Mouse (Mus musculus) cerebellum, adult 9-10 months (tissue): ENCODE data around the gene Hist2h2aa2.
A peak's percentile ranks its signal among the peaks of the same experiment; 100 is the strongest.
"Not testable (repeated sequence)": the region's sequence is repeated elsewhere in the genome, so short reads cannot be mapped to it uniquely, and the experiment has no call there.

ENCODE experiments used
- DNase-seq: peaks from one replicate; pipeline ENCODE4 v3.0.0; 2022

Hist2h2aa2 gene

GRCm38 (mm10) chr3:96239949-96240798, at the start of gene Hist2h2aa2:
Hist2h2aa2 (minus strand) TSS chr3:96240276.
- peak; percentile 96 for DNase-seq

- DNase-seq = no peak
Observed at GRCm38 (mm10) chr3:96289201-96289600, 49.1 kb upstream of the Hist2h2aa2 start.

- not testable (repeated sequence) for DNase-seq
Observed at GRCm38 (mm10) chr3:96287334-96287733, 47.3 kb upstream of the Hist2h2aa2 start.

GRCm38 (mm10) chr3:96284457-96284856, 44.4 kb upstream of the Hist2h2aa2 start:
- no peak for DNase-seq

GRCm38 (mm10) chr3:96280660-96281059, 40.6 kb upstream of the Hist2h2aa2 start:
- peak; percentile 17 for DNase-seq

GRCm38 (mm10) chr3:96277800-96278624, 37.9 kb upstream of the Hist2h2aa2 start:
- DNase-seq = peak; percentile 91

- DNase-seq = peak; percentile 63
Observed at GRCm38 (mm10) chr3:96277428-96277799, 37.3 kb upstream of the Hist2h2aa2 start.

- peak; percentile 48 for DNase-seq
Observed at GRCm38 (mm10) chr3:96273591-96274465, 33.8 kb upstream of the Hist2h2aa2 start.

GRCm38 (mm10) chr3:96269511-96270474, 29.7 kb upstream of the Hist2h2aa2 start, which contains the start of gene Hist2h2bb:
Hist2h2bb (plus strand) TSS chr3:96269752.
- peak; percentile 98 for DNase-seq

GRCm38 (mm10) chr3:96268776-96269378, 28.8 kb upstream of the Hist2h2aa2 start:
- DNase-seq = not testable (repeated sequence)

- peak; percentile 90 for DNase-seq
Observed at GRCm38 (mm10) chr3:96268051-96268775, 28.1 kb upstream of the Hist2h2aa2 start, which contains the start of gene Hist2h3b. Hist2h3b (plus strand) TSS chr3:96268654.

GRCm38 (mm10) chr3:96267541-96267940, 27.5 kb upstream of the Hist2h2aa2 start:
- no peak for DNase-seq

GRCm38 (mm10) chr3:96266132-96266710, 26.1 kb upstream of the Hist2h2aa2 start:
- peak; percentile 34 for DNase-seq

GRCm38 (mm10) chr3:96264404-96264949, 24.4 kb upstream of the Hist2h2aa2 start:
- DNase-seq = no peak

- peak; percentile 63 for DNase-seq
Observed at GRCm38 (mm10) chr3:96263558-96264403, 23.7 kb upstream of the Hist2h2aa2 start.

GRCm38 (mm10) chr3:96262979-96263550, 23.0 kb upstream of the Hist2h2aa2 start, which contains the start of gene Hist2h4:
Hist2h4 (minus strand) TSS chr3:96263311.
- DNase-seq = peak; percentile 100

GRCm38 (mm10) chr3:96262216-96262875, 22.3 kb upstream of the Hist2h2aa2 start:
- DNase-seq = peak; percentile 95
